Mouse (Mus musculus) cerebellum, postnatal 25 days (tissue): ENCODE measurements around the gene Tuba1a.

Experiments used
- DNase-seq, 2 experiments: peaks; one replicate each; pipeline ENCODE4 v3.0.0; 2021; ENCODE audit warnings: mixed read lengths in 2 of 2

Tuba1a gene

DNA sequence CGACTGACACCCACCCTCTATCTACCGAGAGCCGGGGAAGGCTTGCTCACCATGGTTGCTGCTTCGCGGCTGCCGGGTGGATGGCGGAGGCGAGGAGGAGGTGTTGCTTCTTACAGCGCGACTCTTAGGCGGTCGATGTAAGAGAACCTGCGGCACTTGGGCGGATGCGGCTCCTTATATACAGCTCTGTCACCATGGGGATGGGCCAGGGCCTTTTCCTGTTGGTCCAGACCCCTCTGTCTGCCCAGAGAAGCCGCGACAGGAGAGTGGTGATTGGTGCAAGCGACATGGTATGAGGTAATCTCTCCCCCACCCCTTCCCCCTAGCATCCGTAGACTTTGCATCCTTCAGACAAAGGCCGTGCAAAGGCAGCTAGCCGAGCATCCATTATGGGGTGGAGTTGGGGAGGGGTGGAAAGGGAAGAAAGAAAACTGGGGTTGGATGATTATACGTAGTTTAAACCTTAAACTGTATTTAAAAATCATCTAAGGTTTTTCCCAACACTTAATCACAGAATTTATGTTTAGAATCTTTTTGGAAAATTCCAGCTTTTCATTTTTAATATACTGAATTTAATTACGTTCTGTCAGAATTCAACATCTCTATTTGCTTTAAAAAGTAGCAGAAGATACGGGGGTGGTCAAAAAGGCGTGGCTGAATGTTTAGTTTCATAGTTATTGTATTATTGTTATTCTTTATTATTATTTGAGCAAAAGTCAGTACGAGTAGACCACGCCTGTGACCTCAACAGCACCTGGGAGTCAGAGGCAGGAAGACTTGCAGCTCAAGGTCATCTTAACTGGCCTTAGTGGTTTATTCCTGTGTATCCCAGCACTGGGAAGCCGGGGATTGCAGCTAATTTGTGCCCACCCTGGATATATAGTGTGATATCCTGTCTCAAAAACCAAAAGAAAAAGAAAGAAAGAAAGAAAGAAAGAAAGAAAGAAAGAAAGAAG is at the start of gene Tuba1a, which contains the start of gene Gm49450:
Gene Tuba1a, minus strand, starts transcription at position 303 of the 956 bp plus-strand sequence.
Gene Gm49450, minus strand, starts transcription at position 151 of the 956 bp plus-strand sequence.
- DNase-seq: peak; percentile 97 to 99

- peak; percentile 11 to 14 for DNase-seq
Measured at GRCm38 (mm10) chr15:99001451-99001931, 48.0 kb upstream of the Tuba1a start.

DNA sequence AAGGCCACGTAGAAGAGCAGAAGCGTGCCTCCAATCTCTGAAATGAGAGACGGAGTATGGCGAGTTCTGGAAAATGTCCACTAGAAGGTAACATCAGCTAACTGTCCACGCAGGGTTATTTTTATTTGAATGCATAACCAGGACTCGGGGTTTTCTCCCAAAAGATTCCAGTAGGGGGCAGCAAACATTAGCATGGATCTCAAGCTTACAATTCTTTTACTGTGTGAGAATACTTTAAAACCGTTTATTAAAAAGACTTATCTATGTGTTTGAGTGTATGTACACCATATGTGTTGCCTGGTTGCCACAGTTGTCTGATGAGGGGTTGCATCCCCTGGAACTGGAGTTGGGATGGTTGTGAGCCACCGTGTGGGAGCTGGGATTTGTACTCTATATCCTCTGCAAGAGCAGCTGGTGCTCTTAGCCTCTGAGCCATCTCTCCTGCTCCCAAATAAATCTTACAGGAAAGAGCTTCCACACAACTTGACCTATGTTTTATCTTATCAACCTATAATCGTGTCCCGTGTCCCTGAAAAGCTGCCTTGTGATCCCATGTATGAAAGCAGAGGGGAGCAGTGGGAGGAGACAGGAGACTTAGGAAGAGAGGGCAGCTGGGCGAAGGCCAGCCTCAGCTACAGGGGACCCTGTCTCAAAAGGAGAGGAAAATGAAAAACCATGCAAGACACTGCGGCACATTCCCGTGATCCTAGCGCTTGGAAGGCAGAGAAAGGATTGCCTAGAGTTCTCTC is 47.2 kb upstream of the Tuba1a start:
- peak; percentile 41 to 75 for DNase-seq

GRCm38 (mm10) chr15:98998775-98999157 is 45.3 kb upstream of the Tuba1a start:
- no peak for DNase-seq

DNA sequence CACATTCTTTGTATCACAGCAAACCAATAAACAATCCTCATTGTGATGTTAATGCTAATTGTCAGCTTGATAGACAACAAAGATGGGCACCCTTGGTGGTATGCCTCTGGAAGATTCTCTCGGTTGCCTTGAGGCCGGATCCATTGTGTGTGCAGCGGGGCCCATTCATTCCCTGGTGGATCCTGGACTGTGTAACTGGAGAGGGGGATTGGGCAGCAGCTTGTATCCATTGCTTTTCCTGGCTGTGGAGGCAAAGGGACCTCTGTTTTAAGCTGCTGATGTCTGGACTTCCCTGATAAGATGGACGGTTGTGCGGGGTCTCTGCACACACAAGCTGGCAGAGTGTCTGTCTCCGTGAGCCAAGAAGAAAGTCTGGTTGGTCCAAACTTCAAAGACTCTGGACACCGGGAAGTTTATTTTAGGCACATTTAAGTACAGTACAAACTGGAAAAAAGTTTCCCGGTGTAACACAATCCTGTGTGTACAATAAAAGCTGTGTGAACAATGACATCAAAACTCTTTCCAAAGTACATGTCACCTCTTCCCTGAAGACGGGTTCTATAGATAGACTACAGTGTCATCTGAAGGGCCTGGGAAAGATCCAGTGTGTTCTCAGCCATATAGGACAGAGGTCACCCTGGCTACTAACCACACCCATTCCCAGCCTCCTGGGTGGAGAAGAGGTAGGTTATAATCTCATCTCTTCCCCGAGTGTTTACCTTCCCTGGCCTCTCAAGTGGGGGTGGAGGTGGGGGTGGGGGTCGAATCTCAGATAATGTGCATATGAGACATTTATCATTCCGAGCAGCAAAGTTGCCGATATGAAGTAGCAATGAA is 44.7 kb upstream of the Tuba1a start:
- DNase-seq: no peak

GRCm38 (mm10) chr15:98996840-98997239 is 43.3 kb upstream of the Tuba1a start:
- DNase-seq: no peak

DNA sequence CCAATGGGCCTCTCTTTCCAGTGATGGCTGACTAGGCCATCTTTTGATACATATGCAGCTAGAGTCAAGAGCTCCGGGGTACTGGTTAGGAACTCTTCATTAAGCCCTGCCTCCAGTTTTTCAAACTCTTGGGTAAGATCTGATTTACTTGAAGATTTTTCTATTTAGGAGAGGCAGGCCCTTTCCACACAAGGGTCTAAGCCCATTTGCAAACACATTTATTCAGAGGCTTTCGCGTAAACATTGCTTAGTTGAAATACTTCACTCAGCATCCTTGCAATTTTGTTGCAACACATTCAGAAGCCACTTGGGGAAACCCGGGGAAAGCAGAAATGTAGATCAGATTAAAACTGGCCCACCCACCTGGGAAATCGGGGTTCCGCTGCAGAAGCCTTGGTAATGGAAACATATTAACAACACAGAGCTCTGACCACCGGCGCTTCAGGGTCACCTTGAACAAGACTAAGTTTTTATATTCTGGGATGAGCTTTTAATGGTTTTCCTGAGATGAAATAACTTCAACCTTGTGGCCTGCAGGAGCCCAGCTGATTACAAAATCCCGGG is 41.5 kb upstream of the Tuba1a start:
- no peak for DNase-seq

GRCm38 (mm10) chr15:98993865-98994264 is 40.4 kb upstream of the Tuba1a start:
- peak; percentile 89 to 93 for DNase-seq

- peak; percentile 97 to 98 for DNase-seq
Measured at GRCm38 (mm10) chr15:98993093-98993793, 39.7 kb upstream of the Tuba1a start.

DNA sequence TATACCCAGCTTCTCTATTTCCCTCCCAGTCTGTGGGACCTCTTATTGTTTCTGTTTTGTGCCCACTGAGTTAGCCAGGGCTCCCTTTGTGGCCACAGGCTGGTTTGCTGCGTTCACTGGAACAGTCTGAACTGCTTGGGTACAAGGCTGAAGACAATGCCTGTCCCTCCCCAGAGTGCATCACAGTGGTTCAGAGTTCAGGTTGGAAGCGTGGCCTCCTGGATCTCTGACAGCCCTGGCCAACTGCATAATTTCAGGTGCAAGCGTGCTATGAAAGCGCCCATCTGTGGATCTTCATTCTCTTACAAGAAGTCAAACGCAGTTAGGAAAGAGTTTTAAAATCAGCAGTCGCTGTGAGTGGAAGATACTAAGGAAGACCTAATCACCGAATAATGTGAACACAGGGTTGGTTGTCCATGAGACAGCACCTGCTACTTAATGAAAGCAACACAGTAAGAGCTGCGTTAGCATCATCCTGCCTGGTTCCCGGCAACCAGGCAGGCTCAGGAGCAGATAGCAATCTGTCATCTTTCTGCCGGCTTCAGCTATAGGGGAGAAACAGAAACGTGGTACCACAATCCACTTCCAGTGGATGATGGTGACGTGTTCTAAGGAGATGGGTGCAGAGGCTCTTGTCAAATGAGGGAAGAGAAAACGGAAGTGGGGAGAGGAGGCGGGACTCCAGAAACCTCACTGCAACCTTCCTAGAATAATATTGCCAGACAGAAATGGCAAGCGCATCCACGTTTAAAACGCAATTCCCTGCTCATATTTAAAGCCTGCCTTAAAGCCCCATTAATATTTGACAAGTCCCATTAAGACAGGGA is 38.8 kb upstream of the Tuba1a start:
- DNase-seq: peak; percentile 74 to 75

- peak in 1 of 2 experiments; percentile 30 for DNase-seq
Measured at GRCm38 (mm10) chr15:98991540-98992050, 38.1 kb upstream of the Tuba1a start.

DNA sequence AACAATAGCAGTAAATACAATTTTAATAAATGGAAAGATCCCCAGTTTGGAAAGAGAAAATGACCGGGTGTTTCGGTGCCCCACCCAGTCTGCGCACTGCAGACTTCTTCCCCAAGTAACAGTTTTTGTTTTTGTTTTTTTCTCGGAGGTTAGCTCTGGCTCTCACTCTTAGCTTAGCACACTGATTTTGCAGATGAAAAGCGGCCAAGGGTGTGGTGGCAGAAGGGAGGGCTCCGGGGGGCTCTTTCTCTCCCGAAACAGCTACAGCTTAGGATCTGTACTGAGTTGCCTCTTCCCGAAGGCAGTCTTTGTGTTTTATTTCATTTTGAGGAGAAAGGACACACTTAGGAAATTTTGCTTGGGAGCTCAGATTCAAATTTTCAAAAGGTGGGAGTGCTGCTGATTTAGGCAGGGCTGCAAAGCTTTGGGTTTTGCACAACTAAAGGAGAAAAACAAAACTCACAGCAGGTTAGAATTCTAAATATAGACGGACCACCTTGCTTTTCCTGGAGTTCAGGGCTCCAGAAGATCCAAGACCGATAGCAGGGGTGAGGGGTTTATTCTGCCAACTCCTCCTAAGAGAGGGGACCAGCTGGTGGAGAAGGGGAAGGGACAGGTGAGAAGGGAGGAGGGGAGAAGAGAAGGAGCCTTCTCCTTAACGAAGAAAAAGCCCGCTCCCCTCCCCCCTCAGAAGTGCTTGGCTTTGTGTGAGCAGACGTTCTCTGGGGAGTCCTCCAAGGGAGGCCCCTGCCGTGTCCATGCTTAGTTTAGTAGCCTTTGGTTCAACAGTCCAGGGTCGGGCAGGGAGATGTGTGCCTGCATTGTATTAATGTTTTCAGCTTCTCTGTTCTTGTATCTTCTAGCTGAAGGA is 37.4 kb upstream of the Tuba1a start:
- DNase-seq: peak; percentile 42 to 67

- DNase-seq: peak in 1 of 2 experiments; percentile 5
Measured at GRCm38 (mm10) chr15:98989701-98990430, 36.4 kb upstream of the Tuba1a start.

GRCm38 (mm10) chr15:98988787-98989186 is 35.3 kb upstream of the Tuba1a start:
- peak in 1 of 2 experiments; percentile 4 for DNase-seq

DNA sequence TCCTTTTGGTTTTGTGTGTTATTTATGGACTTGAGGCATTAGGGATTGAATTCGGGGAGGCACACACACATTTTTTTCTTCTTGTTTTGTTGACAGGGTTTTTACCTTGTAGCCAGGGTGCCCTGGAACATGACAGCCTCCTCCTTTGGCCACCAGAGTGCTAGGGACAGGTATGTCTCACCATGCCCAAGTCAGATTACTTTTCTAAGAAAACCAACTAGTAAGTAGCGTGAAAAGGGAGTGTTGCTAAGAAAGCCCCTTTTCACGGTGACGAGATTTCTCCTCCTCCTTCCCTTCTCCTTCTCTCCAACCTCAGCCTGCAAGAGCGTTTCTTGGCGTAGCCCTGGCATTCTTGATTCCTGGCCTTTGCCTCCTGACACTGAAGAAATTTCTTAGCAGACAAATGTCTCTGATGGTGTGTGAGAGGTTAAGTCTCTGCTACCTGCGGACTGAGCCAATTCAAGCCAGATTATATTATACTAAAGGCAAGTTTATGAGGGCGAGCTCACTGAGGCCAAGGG is 34.2 kb upstream of the Tuba1a start:
- peak in 1 of 2 experiments; percentile 22 for DNase-seq

- DNase-seq: no peak
Measured at GRCm38 (mm10) chr15:98987077-98987630, 33.7 kb upstream of the Tuba1a start.

- DNase-seq: no peak
Measured at GRCm38 (mm10) chr15:98985982-98986715, 32.6 kb upstream of the Tuba1a start.
